Mouse (Mus musculus) stomach, embryonic 16.5 days (tissue): ENCODE results near the gene Arntl. TPM values are rescaled to one million over a fixed set of nuclear protein-coding genes. Genes with fewer than 3 reads are reported as not detected.

Source experiments
- ATAC-seq: fragments of 200-750 bp; cut with Nextera tagmentation; 2 replicates; pipeline ENCODE4 v1.8.0; 2017; ENCODE audit warnings: moderate number of reproducible peaks, moderate TSS enrichment; ENCODE audit not compliant: insufficient read depth, low FRiP score
- H3K27ac ChIP-seq: fragments of 300-500 bp; sonication (generic); 2 replicates; pipeline ENCODE4 v1.5.1; 2014; ENCODE audit warnings: low read length
- H3K27me3 ChIP-seq: fragments of 300-500 bp; sonication (generic); 2 replicates; pipeline ENCODE4 v1.6.1; 2014; ENCODE audit warnings: low read length, control low read depth, mixed read lengths; ENCODE audit not compliant: control insufficient read depth, insufficient read depth
- H3K36me3 ChIP-seq: fragments of 300-500 bp; sonication (generic); 2 replicates; pipeline ENCODE4 v1.6.1; 2014; ENCODE audit warnings: low read length; ENCODE audit not compliant: control insufficient read depth, insufficient read depth
- H3K4me1 ChIP-seq: fragments of 300-500 bp; sonication (generic); 2 replicates; pipeline ENCODE4 v1.6.1; 2014; ENCODE audit warnings: low read length, control low read depth, mixed read lengths; ENCODE audit not compliant: control insufficient read depth, insufficient read depth
- H3K4me2 ChIP-seq: fragments of 300-500 bp; sonication (generic); 2 replicates; pipeline ENCODE4 v1.6.1; 2014; ENCODE audit warnings: low read depth, low read length, mixed read lengths
- H3K4me3 ChIP-seq: fragments of 300-500 bp; sonication (generic); replicated peaks from 2 replicates; pipeline ENCODE4 v1.5.1; 2014; ENCODE audit warnings: mild to moderate bottlenecking, low read length
- H3K9ac ChIP-seq: fragments of 300-500 bp; sonication (generic); 2 replicates; pipeline ENCODE4 v1.6.1; 2014; ENCODE audit warnings: low read length
- H3K9me3 ChIP-seq: fragments of 300-500 bp; sonication (generic); replicated peaks from 2 replicates; pipeline ENCODE4 v1.6.1; 2016; ENCODE audit warnings: low read length, control low read depth; ENCODE audit not compliant: control insufficient read depth
- WGBS: fragments of 180-500 bp; shearing (Covaris S2); extraction: QIAGEN DNeasy Blood & Tissue Kit; methylation state at CpG from one replicate; pipeline ENCODE4 v1.1.7; 2014; 5-methylcytosine and 5-hydroxymethylcytosine counted together
- polyA plus RNA-seq: library from polyadenylated mRNA; unstranded; fragments of >200 nt; fragmentation: Nextera tagmentation; extraction: Ambion mirVana; gene quantifications from 2 replicates; pipeline ENCODE4 v1.2.1, GENCODE M21; 2015

Gene Arntl
- polyA plus RNA-seq, 1 experiment from 2014 or later = 14.1 TPM

DNA sequence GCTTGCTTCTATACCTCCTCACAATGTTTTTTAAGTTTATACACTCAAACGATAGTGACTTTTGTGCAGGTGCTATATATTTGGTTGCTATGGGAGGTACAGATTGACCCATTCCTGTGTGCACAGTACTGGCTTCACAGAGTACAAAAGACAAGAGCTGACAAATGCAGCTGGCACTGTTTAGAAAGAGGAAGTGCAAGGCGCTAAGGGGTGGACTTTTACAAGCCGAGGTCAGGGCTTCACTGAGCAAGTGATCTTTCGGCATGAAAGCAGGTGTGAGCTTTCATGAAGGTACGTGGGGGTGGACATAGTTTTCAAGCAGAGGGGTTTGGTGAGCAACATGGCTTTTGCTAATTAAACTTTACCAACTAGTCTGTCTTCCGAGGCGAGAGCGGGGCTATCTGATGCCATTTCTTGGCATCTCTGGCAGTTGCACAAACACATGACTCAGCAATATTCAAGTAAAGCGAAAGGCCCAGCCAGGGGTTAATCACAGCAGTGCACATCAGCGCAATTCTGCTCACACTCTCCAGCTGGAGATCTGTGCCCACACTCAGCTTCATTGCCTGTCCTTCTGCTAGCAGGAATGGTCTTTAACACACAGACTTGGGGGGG, 10.0 kb upstream of the Arntl start:
- no peaks in the 10 kb centered on the region for H3K9me3 ChIP-seq
- 15% methylated on average over 10 of the region's 10 CpGs for WGBS
- H3K36me3 ChIP-seq = no peaks in the 10 kb centered on the region
- H3K27me3 ChIP-seq = no peaks in the 10 kb centered on the region
- no peak overlapping the region for H3K9ac ChIP-seq
- peak overlapping the region; percentile 17; the same call in 1 of the 2 replicates for H3K4me2 ChIP-seq
- peaks cover 5% of the 10 kb centered on the region; the same call in 1 of the 2 replicates for H3K4me1 ChIP-seq
- H3K4me3 ChIP-seq = no peak overlapping the region
- peak; percentile 33; the same call in 1 of the 2 replicates for ATAC-seq
- no peak overlapping the region for H3K27ac ChIP-seq

- Histone ChIP-seq H3K4me2 (no peak overlapping the region), H3K36me3 (no peaks in the 10 kb centered on the region), H3K4me3 (no peak overlapping the region), H3K9me3 (no peaks in the 10 kb centered on the region), H3K27ac (no peak overlapping the region), H3K4me1 (peaks cover 11% of the 10 kb centered on the region), H3K9ac (no peak overlapping the region), H3K27me3 (0 out of 2 replicates have a peak, but pooled peaks cover 5% of the 10 kb centered on the region)
- ATAC-seq = 0 out of 2 replicates have a peak, but pooled peaks have one; percentile 40
- 41% methylated on average over 3 of the region's 3 CpGs for WGBS
Observed at GRCm38 (mm10) chr7:113201584-113201983, 5.7 kb upstream of the Arntl start.

DNA sequence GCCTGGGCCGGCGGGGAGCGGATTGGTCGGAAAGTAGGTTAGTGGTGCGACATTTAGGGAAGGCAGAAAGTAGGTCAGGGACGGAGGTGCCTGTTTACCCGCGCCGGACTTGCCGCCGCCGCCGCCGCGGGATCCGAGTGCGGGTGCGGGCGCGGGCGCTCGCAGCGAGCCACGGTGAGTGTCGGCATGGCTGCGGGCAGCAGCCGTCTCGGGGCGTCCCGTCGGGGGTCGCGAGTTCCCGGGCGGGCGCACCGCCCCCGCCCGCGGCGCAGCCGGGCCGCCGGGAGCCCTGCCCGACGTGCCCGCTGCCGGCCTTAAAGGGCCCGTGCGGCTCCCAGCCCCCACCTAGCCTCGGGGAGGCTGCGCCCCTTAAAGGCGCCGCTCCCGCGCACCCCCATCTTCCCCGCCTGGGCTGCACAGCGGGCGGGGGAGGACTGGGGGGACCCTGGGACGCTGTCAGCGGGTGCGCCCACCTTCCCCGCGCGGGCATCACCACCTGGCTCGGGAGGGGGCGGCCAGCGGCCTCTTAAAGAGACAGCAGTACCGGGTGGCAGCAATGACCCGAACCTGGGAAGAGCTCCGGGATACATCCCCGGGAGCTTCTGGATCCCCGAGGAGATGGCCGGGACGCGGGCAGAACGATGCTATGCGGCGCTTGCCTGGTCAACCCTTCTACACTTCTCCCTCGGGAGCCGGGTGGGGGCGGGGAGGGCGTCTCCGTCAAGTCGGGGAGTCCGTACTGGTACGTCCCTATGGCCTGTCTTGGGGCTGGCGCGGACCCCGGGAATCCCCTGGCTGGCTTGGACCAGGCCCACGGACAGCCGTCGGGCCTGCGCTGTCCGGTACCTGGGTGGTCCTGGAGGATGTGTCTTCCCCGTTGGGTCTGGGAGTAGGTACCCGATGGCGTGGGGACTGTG, 464 bp downstream of the Arntl start:
- peak overlapping the region; percentile 87 for H3K4me2 ChIP-seq
- ATAC-seq = peak; percentile 48
- peaks cover 5% of the 10 kb centered on the region; the same call in 1 of the 2 replicates for H3K27me3 ChIP-seq
- H3K36me3 ChIP-seq = no peaks in the 10 kb centered on the region
- H3K27ac ChIP-seq = peak overlapping the region; percentile 88
- peak overlapping the region; percentile 90 for H3K4me3 ChIP-seq
- H3K9me3 ChIP-seq = no peaks in the 10 kb centered on the region
- peak overlapping the region; percentile 76 for H3K9ac ChIP-seq
- WGBS = under 1% methylated on average over 76 of the region's 98 CpGs
- H3K4me1 ChIP-seq = peaks cover 16% of the 10 kb centered on the region

- H3K27ac ChIP-seq = no peak overlapping the region
- H3K4me3 ChIP-seq = peak overlapping the region; percentile 90
- 6% methylated on average over 19 of the region's 19 CpGs for WGBS
- no peaks in the 10 kb centered on the region for H3K36me3 ChIP-seq
- H3K9me3 ChIP-seq = no peaks in the 10 kb centered on the region
- ATAC-seq = no peak
- H3K9ac ChIP-seq = peak overlapping the region; percentile 76
- peak overlapping the region; percentile 87 for H3K4me2 ChIP-seq
- H3K27me3 ChIP-seq = peaks cover 5% of the 10 kb centered on the region; the same call in 1 of the 2 replicates
- peaks cover 16% of the 10 kb centered on the region for H3K4me1 ChIP-seq
Observed at GRCm38 (mm10) chr7:113208388-113208753, 1.1 kb downstream of the Arntl start.

DNA sequence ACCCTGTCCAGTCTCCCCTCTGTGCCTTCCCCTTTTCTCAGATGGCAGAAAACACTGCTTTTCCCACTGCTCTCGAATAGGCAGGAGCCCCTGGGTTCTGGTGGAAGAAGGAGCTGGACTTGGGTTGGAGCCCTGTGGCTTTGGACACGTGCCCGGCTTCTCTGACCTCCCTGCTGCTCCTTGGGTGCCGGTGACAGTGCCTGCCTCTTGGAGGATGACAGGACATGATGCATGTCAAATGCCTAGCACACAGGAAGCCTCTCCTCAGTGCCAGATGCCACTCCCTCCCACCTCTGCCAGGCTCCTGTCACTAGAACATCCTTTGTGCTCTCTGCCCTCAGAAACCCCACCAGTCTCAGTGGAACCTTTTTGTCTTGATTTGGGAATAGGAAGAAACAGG, 3.2 kb downstream of the Arntl start:
- H3K9ac ChIP-seq = no peak overlapping the region
- H3K4me2 ChIP-seq = no peak overlapping the region
- H3K9me3 ChIP-seq = no peaks in the 10 kb centered on the region
- 42% methylated on average over 4 of the region's 4 CpGs for WGBS
- no peak overlapping the region for H3K4me3 ChIP-seq
- ATAC-seq = no peak
- no peaks in the 10 kb centered on the region for H3K36me3 ChIP-seq
- H3K27me3 ChIP-seq = no peaks in the 10 kb centered on the region; the same call in 1 of the 2 replicates
- H3K4me1 ChIP-seq = peaks cover 24% of the 10 kb centered on the region
- H3K27ac ChIP-seq = no peak overlapping the region

GRCm38 (mm10) chr7:113214245-113215169, 7.2 kb downstream of the Arntl start:
- Histone ChIP-seq H3K27ac (no peak overlapping the region), H3K4me3 (no peak overlapping the region), H3K36me3 (no peaks in the 10 kb centered on the region), H3K9ac (no peak overlapping the region), H3K4me1 (peaks cover 8% of the 10 kb centered on the region), H3K4me2 (no peak overlapping the region), H3K9me3 (no peaks in the 10 kb centered on the region), H3K27me3 (no peaks in the 10 kb centered on the region; the same call in 1 of the 2 replicates)
- ATAC-seq = peak; percentile 53; the same call in 1 of the 2 replicates
- 34% methylated on average over 6 of the region's 6 CpGs for WGBS

DNA sequence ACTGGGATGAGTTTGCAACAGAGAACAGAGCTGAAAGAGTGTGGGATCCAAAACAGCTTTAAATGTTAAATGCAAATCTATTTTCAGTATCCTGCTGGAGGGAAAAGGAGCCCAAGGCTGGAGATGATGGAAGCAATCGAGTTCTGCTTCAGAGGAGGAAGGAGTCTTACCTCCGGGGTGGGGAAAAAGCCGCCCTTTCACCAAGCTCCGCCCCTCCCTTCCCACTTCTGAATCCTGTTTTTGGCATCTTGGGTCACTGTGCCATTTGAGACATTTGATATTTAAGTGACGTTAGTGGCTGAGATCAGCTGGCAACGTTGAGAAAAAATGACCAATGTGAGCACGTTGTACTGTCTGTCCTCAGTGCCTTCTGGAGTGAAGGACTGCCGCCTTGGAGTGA, 8.9 kb downstream of the Arntl start:
- H3K4me1 ChIP-seq = peaks cover 8% of the 10 kb centered on the region
- WGBS = 48% methylated on average over 8 of the region's 8 CpGs
- no peaks in the 10 kb centered on the region for H3K9me3 ChIP-seq

DNA sequence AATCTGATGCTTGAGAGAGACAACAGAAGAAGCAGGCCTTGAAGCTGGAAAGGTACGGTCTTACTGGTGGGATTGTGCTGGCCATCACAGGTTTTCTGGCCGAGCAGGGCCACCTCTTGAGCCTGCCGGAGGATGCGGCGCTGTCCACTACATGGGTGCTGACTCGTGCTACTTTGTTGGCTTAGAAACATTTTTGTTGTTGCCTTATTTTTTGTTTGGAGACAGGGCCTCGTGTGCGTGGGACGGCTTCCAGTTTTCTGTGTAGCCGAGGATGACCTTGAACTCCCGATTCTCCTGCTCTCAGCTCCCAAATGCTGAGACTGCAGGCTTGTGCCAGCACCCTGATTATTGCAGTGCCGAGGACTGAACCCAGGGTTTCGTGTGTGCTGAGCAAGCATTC, 12.2 kb downstream of the Arntl start:
- H3K36me3 ChIP-seq = no peaks in the 10 kb centered on the region
- ATAC-seq = no peak
- no peaks in the 10 kb centered on the region for H3K9me3 ChIP-seq
- no peak overlapping the region for H3K9ac ChIP-seq
- H3K4me2 ChIP-seq = no peak overlapping the region
- H3K4me1 ChIP-seq = peaks cover 4% of the 10 kb centered on the region
- no peaks in the 10 kb centered on the region for H3K27me3 ChIP-seq
- H3K4me3 ChIP-seq = no peak overlapping the region
- 61% methylated on average over 13 of the region's 13 CpGs for WGBS
- no peak overlapping the region for H3K27ac ChIP-seq

More for the DNA sequence above, 8.9 kb downstream of the Arntl start:
- no peaks in the 10 kb centered on the region for H3K27me3 ChIP-seq
- no peak for ATAC-seq
- no peak overlapping the region for H3K9ac ChIP-seq
- no peak overlapping the region for H3K4me3 ChIP-seq
- H3K36me3 ChIP-seq = no peaks in the 10 kb centered on the region
- H3K4me2 ChIP-seq = no peak overlapping the region
- no peak overlapping the region for H3K27ac ChIP-seq
